Comparison of ENCODE assay signal across 26 mouse cellular contexts in the genomic region with DNA sequence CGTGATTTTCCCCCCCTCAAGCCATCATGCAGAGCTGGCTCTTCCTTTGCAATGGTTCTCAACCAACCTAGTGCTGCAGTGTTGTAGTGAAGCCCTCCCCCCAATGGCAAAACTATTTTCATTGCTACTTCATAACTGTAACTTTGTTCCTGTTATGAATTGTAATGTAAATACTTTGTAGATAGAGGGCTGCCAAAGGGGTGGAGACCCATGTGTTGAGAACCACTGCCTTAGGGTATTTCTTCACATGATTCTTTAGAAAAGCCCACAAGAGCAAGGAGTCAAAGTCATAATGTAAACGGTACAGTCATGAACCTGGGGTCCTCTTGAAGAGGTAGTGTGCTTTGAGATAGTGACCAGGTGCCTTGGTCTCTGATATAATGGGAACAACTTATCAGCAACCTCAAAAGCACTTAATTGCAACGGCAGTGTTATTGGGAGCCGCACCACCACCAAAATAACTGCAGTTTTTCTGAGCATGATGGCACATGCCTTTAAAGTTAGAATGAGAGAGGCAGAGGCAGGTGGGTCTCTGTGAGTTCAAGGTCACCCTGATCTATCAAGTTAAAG.
DNase-seq lines count a peak whose midpoint lies in the region; ATAC-seq and TF ChIP-seq lines count a peak whose summit lies in the region.
"Had no signal": no experiment of that assay in that cellular context is flagged by ENCODE, and none has a peak within 500 bp of the region (broad histone marks: within the 10 kb centered on the region; RNA-seq: fewer than 3 reads in every experiment).

No protein-coding gene starts in this region.

- H3K9ac ChIP-seq in liver, embryonic 14.5 days (replicated peaks), result no peak overlapping the region; the same call in 1 of the 2 replicates
- H3K9ac ChIP-seq in liver, embryonic 11.5 days (ENCODE audit: low read depth, low read length), result no peak overlapping the region
- H3K9ac ChIP-seq in lung, postnatal 0 days (replicated peaks; ENCODE audit: low read depth), result no peak overlapping the region
- H3K9ac ChIP-seq: embryonic facial prominence, embryonic 15.5 days; forebrain, embryonic 12.5 days; heart, embryonic 12.5 days; hindbrain, embryonic 14.5 days; midbrain, embryonic 15.5 days; neural tube, embryonic 15.5 days had no signal

- TF ChIP-seq CTCF in liver, embryonic 14.5 days (IDR thresholded peaks at IDR 0.05; ENCODE audit: low read depth), result no peak
- TF ChIP-seq CTCF in lung, postnatal 0 days (IDR thresholded peaks at IDR 0.05), result peak; percentile 15; the same call in 1 of the 2 replicates

- 38% methylated on average over 4 of the region's 4 CpGs for WGBS in liver, embryonic 14.5 days (ENCODE audit: insufficient replicate concordance)
- 66% methylated on average over 4 of the region's 4 CpGs for WGBS in liver, embryonic 11.5 days
- WGBS in lung, postnatal 0 days, result 40% methylated on average over 4 of the region's 4 CpGs

- H3K9me3 ChIP-seq in liver, embryonic 14.5 days (ENCODE audit: control insufficient read depth, low read length), result no peaks in the 10 kb centered on the region
- no peaks in the 10 kb centered on the region for H3K9me3 ChIP-seq in liver, embryonic 11.5 days (ENCODE audit: control insufficient read depth, low read length)
- H3K9me3 ChIP-seq in lung, postnatal 0 days (ENCODE audit: low read length), result no peaks in the 10 kb centered on the region
- H3K9me3 ChIP-seq: embryonic facial prominence, embryonic 10.5 days; embryonic facial prominence, embryonic 15.5 days; forebrain, embryonic 12.5 days; heart, embryonic 12.5 days; midbrain, embryonic 15.5 days; neural tube, embryonic 15.5 days had no signal

- H3K36me3 ChIP-seq in liver, embryonic 14.5 days (replicated peaks; ENCODE audit: control insufficient read depth, insufficient read depth, low read depth), result no peaks in the 10 kb centered on the region
- H3K36me3 ChIP-seq in liver, embryonic 11.5 days (ENCODE audit: control insufficient read depth, insufficient read depth, low read length), result no peaks in the 10 kb centered on the region
- no peaks in the 10 kb centered on the region for H3K36me3 ChIP-seq in lung, postnatal 0 days (ENCODE audit: insufficient read depth, low read length)
- H3K36me3 ChIP-seq: embryonic facial prominence, embryonic 10.5 days; embryonic facial prominence, embryonic 15.5 days; forebrain, embryonic 12.5 days; heart, embryonic 12.5 days; midbrain, embryonic 15.5 days; neural tube, embryonic 15.5 days had no signal

- peaks cover 20 to 34% of the 10 kb centered on the region in 2 experiments for H3K4me1 ChIP-seq in liver, embryonic 14.5 days (replicated peaks; ENCODE audit: control insufficient read depth in 2 of 2, insufficient read depth in 2 of 2, low read length in 1 of 2)
- peaks cover 27% of the 10 kb centered on the region for H3K4me1 ChIP-seq in liver, embryonic 11.5 days (replicated peaks; ENCODE audit: control insufficient read depth, insufficient read depth, low read length)
- H3K4me1 ChIP-seq in lung, postnatal 0 days (ENCODE audit: insufficient read depth, low read depth, low read length), result peaks cover 8% of the 10 kb centered on the region; the same call in 1 of the 2 replicates
- H3K4me1 ChIP-seq: embryonic facial prominence, embryonic 15.5 days; midbrain, embryonic 15.5 days; neural tube, embryonic 15.5 days had no signal

- TF ChIP-seq EP300 in liver, embryonic 14.5 days (IDR thresholded peaks at IDR 0.05; ENCODE audit: low read depth), result peak; percentile 54
- peak; percentile 81 for TF ChIP-seq EP300 in lung, postnatal 0 days (IDR thresholded peaks at IDR 0.05)

- H3K4me2 ChIP-seq in liver, embryonic 14.5 days (ENCODE audit: low read depth), result no peak overlapping the region
- H3K4me2 ChIP-seq in liver, embryonic 11.5 days, result no peak overlapping the region
- H3K4me2 ChIP-seq in lung, postnatal 0 days (replicated peaks; ENCODE audit: low read depth, low read length), result no peak overlapping the region
- H3K4me2 ChIP-seq: embryonic facial prominence, embryonic 15.5 days; forebrain, embryonic 12.5 days; heart, embryonic 12.5 days; hindbrain, embryonic 14.5 days; midbrain, embryonic 15.5 days; neural tube, embryonic 15.5 days had no signal

- no peak overlapping the region for H3K27ac ChIP-seq in liver, embryonic 14.5 days
- H3K27ac ChIP-seq in liver, embryonic 11.5 days (ENCODE audit: low read depth, low read length), result no peak overlapping the region
- H3K27ac ChIP-seq in lung, postnatal 0 days (ENCODE audit: low read length), result 0 out of 2 replicates have a peak overlapping the region, but pooled peaks have one; percentile 1
- H3K27ac ChIP-seq: embryonic facial prominence, embryonic 10.5 days; embryonic facial prominence, embryonic 15.5 days; forebrain, embryonic 12.5 days; hindbrain, embryonic 14.5 days; macrophage; midbrain, embryonic 15.5 days; neural tube, embryonic 15.5 days had no signal

- no peak for ATAC-seq in liver, embryonic 14.5 days (ENCODE audit: insufficient read depth)
- ATAC-seq in liver, embryonic 11.5 days (replicated peaks; ENCODE audit: low FRiP score), result no peak
- peak; percentile 89 for ATAC-seq in lung, postnatal 0 days
- ATAC-seq in megakaryocyte progenitor cell, adult 5-6 weeks (replicated peaks; ENCODE audit: poor library complexity), result 0 out of 2 replicates have a peak, but pooled peaks have one; percentile 16
- ATAC-seq: intestine, postnatal 0 days; midbrain, embryonic 15.5 days had no signal

- no peaks in the 10 kb centered on the region for H3K27me3 ChIP-seq in liver, embryonic 14.5 days (ENCODE audit: control insufficient read depth, insufficient read depth, low read length)
- no peaks in the 10 kb centered on the region for H3K27me3 ChIP-seq in liver, embryonic 11.5 days (replicated peaks; ENCODE audit: control insufficient read depth, insufficient read depth, low read length)
- no peaks in the 10 kb centered on the region for H3K27me3 ChIP-seq in lung, postnatal 0 days (replicated peaks; ENCODE audit: insufficient read depth, low read length)
- H3K27me3 ChIP-seq: embryonic facial prominence, embryonic 15.5 days; forebrain, embryonic 12.5 days; midbrain, embryonic 15.5 days; neural tube, embryonic 15.5 days had no signal

- no peak overlapping the region for H3K4me3 ChIP-seq in liver, embryonic 14.5 days (ENCODE audit: insufficient read depth in 1 of 2, low read depth in 2 of 2, low read length in 2 of 2)
- H3K4me3 ChIP-seq in liver, embryonic 11.5 days (ENCODE audit: low read depth, low read length), result no peak overlapping the region
- H3K4me3 ChIP-seq in lung, postnatal 0 days (ENCODE audit: low read depth, low read length), result no peak overlapping the region
- H3K4me3 ChIP-seq: embryonic facial prominence, embryonic 10.5 days; embryonic facial prominence, embryonic 15.5 days; forebrain, embryonic 12.5 days; heart, embryonic 12.5 days; midbrain, embryonic 15.5 days; neural tube, embryonic 15.5 days had no signal

- no peak for DNase-seq in liver, embryonic 14.5 days (ENCODE audit: low read depth in 3 of 3, low spot score in 3 of 3)
- DNase-seq in liver, embryonic 11.5 days (ENCODE audit: low spot score), result no peak
- DNase-seq in NIH3T3 (ENCODE audit: low read depth), result peak; percentile 62
- peak; percentile 88 for DNase-seq in lung, postnatal 0 days (ENCODE audit: low spot score)
- DNase-seq in adrenal gland, postnatal 36 days, result no peak
- no peak for DNase-seq in adrenal gland, adult 2 months
- DNase-seq: cerebellum, adult 8-10 months; cerebellum, postnatal 25 days; gastrocnemius, postnatal 14 days; heart, adult 18-20 months; kidney, adult 9 months; kidney, postnatal 10 days; layer of hippocampus, postnatal 36 days; left cerebral cortex, postnatal 4 days; right cerebral cortex, postnatal 25 days; thymus, postnatal 4 days had no signal

Comparison
In these comparisons a context has a peak if more than half of its experiments do, and no peak if none do; other contexts are left out.
1. ATAC-seq: peak in lung, postnatal 0 days (single experiment) and megakaryocyte progenitor cell, adult 5-6 weeks (single experiment); none in liver, embryonic 14.5 days (single experiment) and liver, embryonic 11.5 days (single experiment).
2. DNase-seq: peak in NIH3T3 (single experiment) and lung, postnatal 0 days (single experiment); none in liver, embryonic 14.5 days (0 of 3), liver, embryonic 11.5 days (single experiment), adrenal gland, postnatal 36 days (0 of 2) and adrenal gland, adult 2 months (single experiment).